Mouse (Mus musculus) macrophage (primary cell): ENCODE measurements around the gene Strbp. TPM values are rescaled to one million over a fixed set of nuclear protein-coding genes. Genes with fewer than 3 reads are reported as not detected.

ENCODE experiments used
- H3K27ac ChIP-seq: fragments of 350-480 bp; formaldehyde crosslinking; 2 replicates; pipeline ENCODE4 v1.9.0; 2021
- H3K36me3 ChIP-seq: fragments of 350-480 bp; formaldehyde crosslinking; 2 replicates; pipeline ENCODE4 v1.9.0; 2021; ENCODE audit errors: inconsistent target
- H3K4me3 ChIP-seq: fragments of 350-480 bp; formaldehyde crosslinking; 2 replicates; pipeline ENCODE4 v1.9.0; 2021; ENCODE audit errors: inconsistent target
- H3K79me2 ChIP-seq: fragments of 350-480 bp; formaldehyde crosslinking; 2 replicates; pipeline ENCODE4 v1.9.0; 2021; ENCODE audit errors: inconsistent target
- WGBS: methylation state at CpG from one replicate; pipeline ENCODE4 v1.1.7; 2026; ENCODE audit warnings: inconsistent platforms; ENCODE audit not compliant: missing documents; 5-methylcytosine and 5-hydroxymethylcytosine counted together
- polyA plus RNA-seq: library from polyadenylated mRNA; stranded (reverse); fragments of 250-400 nt; gene quantifications from 3 replicates; pipeline ENCODE4 v1.2.4, GENCODE M21; 2018; ENCODE audit warnings: inconsistent platforms

The Strbp gene
- polyA plus RNA-seq, 1 experiment from 2014 or later = 3.2 TPM

DNA sequence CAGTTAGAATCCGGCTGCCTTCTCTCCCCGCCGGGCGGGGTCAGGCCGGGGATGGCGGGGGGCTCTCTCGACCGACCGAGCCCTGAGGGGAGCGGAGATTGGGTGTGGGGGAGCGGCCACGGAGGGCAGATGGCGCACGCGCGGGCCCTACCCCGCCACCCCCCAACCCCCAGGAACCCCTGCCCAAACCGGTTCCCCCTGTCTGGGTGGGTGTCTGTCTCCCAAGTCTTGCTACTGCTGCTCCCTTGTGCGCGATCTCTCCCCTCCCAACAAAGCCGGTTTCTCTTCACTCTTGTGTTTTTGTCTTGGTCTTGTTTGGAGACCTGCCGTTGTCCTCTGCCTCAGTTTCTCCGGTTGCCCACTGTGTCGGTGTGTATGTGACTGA is 251.3 kb downstream of the Strbp start:
- Histone ChIP-seq H3K4me3 (peak overlapping the region; percentile 82), H3K27ac (peak overlapping the region; percentile 24; the same call in 1 of the 2 replicates), H3K79me2 (peaks cover 89% of the 10 kb centered on the region), H3K36me3 (no peaks in the 10 kb centered on the region)
- 0% methylated on average over 16 of the region's 24 CpGs for WGBS

DNA sequence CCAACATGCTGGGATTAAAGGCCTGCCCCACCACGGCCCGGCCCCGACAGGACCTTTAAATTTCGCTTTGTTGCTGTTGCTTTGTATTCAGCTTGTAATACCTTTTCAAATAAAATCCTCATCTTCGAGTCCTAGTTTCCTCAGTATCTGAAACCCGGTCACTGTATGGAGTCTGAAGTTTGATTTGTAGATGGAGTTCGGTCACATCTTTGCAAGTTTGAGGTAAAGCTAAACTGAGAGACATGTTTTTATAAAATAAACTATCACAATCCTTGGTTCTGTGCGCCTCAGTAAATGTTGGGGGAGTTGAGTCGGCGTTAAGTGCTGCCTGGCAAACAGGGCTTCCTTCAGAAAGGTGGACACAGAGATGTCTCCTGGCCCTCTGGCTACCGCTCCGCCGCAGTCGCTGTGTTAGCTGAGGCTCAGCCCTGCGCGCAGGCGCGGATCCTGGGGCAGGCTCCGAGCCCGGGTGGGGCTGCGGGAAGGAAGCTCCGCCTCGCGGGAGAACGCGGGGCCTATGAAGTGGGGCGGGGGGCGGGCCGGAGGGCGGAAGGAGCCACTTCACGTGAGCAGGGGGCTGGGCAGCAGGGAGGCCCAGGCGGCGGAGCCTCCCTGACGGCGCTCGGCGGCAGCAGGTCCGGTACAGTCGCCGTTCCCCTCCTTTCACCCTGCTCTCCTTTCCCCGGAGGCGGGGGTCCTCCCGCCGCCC is 251.8 kb downstream of the Strbp start:
- H3K36me3 ChIP-seq = no peaks in the 10 kb centered on the region
- WGBS = 9% methylated on average over 36 of the region's 44 CpGs
- H3K4me3 ChIP-seq = peak overlapping the region; percentile 82
- H3K79me2 ChIP-seq = peaks cover 89% of the 10 kb centered on the region
- no peak overlapping the region; the same call in 1 of the 2 replicates for H3K27ac ChIP-seq

DNA sequence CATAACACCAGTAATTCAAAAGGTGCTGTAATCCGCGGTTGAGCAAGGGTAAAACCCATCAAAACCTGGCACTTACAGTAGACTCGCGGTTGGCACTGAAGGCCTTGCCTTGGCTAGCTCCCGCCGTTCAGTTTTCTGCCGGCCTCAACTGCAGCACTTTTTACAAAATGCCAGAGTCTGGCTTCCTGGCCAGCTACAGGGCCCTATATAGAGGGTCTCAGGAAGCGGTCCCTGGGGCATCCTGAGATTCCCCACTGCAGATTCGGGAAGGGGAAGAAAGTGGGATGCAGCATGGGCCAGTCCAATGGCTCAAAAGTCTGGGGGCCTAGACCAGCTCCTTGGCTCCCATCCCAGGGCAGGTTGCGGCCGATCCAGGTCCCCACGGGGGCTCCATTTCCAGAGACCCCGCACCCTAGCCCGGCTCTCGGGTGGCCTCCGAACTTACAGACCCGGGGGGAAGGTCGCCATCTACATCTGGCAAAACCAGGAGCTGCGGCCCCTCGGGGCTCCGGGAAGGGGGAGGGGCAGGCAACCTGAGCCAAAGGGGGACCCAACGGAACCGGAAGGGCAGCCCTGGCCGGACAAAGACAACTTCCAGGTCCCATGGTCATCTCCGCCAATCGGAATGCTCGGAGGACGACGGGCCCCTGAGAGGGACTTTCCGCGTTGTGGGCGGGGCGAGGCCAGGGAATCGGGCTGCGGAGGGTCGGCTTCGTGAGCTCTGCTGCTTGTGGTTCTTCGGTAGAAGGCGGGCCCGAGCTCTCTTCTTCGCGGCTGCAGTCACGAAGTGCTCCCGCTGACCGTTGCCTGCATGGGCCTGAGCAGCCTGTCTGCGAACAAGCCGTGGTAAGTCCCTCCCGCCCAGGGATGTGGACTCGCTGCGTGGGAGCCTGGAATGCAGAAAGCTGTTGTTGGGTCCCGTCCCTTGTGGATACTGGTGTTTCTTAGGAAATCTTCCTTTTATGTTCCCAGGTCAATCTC is 260.8 kb downstream of the Strbp start, which contains the start of the genes Zbtb26, Zbtb6 and Rabgap1:
TSS of gene Zbtb26 (minus strand) at position 525 of the 981 bp plus-strand sequence.
TSS of gene Zbtb6 (minus strand) at position 561 of the 981 bp plus-strand sequence.
TSS of gene Rabgap1 (plus strand) at position 669 of the 981 bp plus-strand sequence.
- Histone ChIP-seq H3K27ac (peak within 1 kb of the TSS; percentile 60), H3K79me2 (peaks cover 84% of the 10 kb centered on the region), H3K4me3 (peak within 1 kb of the TSS; percentile 96), H3K36me3 (no peaks in the 10 kb centered on the region)
- under 1% methylated on average over 47 of the region's 51 CpGs for WGBS

Other genes starting within 250 kb of the Strbp start
- 0.04 TPM in 1 of 3 replicates, not detected in the others for gene Gpr21, start 187.5 kb downstream of the Strbp start, polyA plus RNA-seq
- gene Crb2, start 72.4 kb upstream of the Strbp start, polyA plus RNA-seq = not detected in 3 replicates